Mouse (Mus musculus): ENCODE results near the gene Serpinb3b. TPM values are rescaled to one million over a fixed set of nuclear protein-coding genes. Genes with fewer than 3 reads are reported as not detected.
"Not testable (repeated sequence)": the region's sequence is repeated elsewhere in the genome, so short reads cannot be mapped to it uniquely, and the experiment has no call there.

The Serpinb3b gene
- not detected for total RNA-seq (2021)

- DNase-seq; intact Hi-C loops (cut with DNase I): not testable (repeated sequence)
Measured at GRCm38 (mm10) chr1:107278261-107278660, at the start of gene Serpinb3b, which contains the start of gene Serpinb3c. Serpinb3b (minus strand) TSS chr1:107278361. Serpinb3c (minus strand) TSS chr1:107278371.

- intact Hi-C loops (cut with DNase I) = loop anchor here (2.0 to 10.0 kb wide), 2 partner anchors 238 to 352 kb away; partner anchors contain the start of gene Serpinb8
- DNase-seq = not testable (repeated sequence)
Measured at GRCm38 (mm10) chr1:107243170-107243569, 35.0 kb downstream of the Serpinb3b start.

- DNase-seq; intact Hi-C loops (cut with DNase I): not testable (repeated sequence)
Measured at GRCm38 (mm10) chr1:107217276-107217675, 60.9 kb downstream of the Serpinb3b start.

DNA sequence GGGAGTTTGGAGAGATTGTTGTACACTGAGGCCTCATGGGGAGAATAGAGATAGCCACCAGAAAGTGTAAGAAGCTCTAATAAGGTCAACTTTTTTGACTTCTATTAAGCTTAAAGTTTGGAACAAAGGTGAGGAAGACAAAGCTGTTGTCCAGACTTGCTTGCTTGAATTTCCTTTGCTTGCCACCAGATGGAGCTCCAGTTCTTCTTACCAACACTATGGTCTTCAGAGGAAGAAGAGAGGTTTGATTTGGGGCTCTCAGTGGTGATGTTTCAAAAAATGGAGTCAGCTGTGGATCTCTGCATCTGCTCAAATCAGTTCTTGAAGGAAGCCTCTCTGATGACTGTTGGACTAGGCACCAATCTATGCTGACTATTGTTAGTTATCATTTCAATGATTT lies 150.7 kb downstream of the Serpinb3b start:
- DNase-seq; intact Hi-C loops (cut with DNase I): not testable (repeated sequence)

Other genes with a start within 250 kb of the Serpinb3b start
- gene Serpinb3a, start 226.1 kb downstream of the Serpinb3b start, total RNA-seq (2021) = not detected
- gene Serpinb3d, start 194.9 kb downstream of the Serpinb3b start, total RNA-seq (2021) = not detected
- gene Serpinb3c, start within 50 bp of the Serpinb3b start, total RNA-seq (2021) = not detected
- gene Serpinb11, start 82.8 kb upstream of the Serpinb3b start, total RNA-seq (2021) = not detected
- not detected for gene Serpinb7, start 121.3 kb upstream of the Serpinb3b start, total RNA-seq (2021)
- gene Serpinb2, start 233.1 kb upstream of the Serpinb3b start, total RNA-seq (2021) = under 1 TPM; 0.64 to 0.89 TPM